Mouse (Mus musculus) olfactory bulb, adult 2 months (tissue): ENCODE data around the gene Nek3.

Experiments
- CTCF ChIP-seq: fragments of 200-500 bp; IDR thresholded peaks from 2 replicates; pipeline ENCODE4 v1.5.1; 2012; ENCODE audit warnings: low read depth, mild to moderate bottlenecking, low read length, moderate library complexity; ENCODE audit not compliant: insufficient read depth
- POLR2A ChIP-seq: fragments of 200-500 bp; IDR thresholded peaks from 2 replicates; pipeline ENCODE4 v1.6.1; 2012; ENCODE audit warnings: mild to moderate bottlenecking, low read depth, low read length, moderate library complexity; ENCODE audit not compliant: insufficient read depth

DNA sequence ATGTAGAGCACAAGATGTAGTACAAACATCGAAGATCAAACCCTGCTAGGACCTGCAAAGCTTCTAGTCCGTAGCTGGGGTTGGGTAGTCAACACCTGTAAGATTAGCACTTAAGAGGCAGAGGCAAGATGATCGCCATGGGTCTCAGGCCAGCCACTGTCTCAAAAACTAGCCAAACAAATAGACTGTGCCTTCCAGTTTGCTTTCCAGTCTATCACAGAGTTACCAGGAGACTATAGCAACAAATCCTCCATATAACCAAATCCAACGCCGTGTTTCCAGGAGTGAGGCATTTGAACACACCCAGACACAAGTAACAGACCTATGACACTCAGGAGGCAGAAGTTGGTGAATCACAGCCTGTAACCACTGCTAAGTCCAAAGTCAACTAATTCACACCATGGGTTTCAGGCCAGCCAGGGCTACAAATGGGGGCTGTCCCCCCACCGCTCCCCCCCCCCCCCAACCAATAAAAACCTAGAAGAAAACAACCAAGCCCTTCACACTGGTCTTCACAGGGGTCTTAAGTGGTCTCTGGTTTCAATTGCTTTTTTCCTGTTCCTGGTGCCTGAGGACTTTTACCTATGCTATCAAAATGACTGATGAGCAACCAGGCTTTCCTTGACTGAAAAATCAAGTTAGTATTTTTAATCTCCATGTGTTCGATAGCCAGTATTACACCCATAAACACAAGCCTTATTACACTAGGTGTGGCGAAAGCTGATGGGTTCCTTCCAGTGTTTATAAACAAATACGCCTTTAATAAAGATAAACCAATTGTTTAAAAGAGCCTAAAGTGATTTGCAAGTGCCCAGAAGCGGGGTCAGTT is 770 bp downstream of the Nek3 start:
- TF ChIP-seq CTCF (no peak), POLR2A (no peak)
